27 mouse cellular contexts compared by ENCODE assay signal in genomic region chr7:16731893-16732422, GRCm38 (mm10). TPM values are rescaled to one million over a fixed set of nuclear protein-coding genes. Genes with fewer than 3 reads are reported as not detected.
A peak's percentile ranks its signal among the peaks of the same experiment; 100 is the strongest.
DNase-seq lines count a peak whose midpoint lies in the region; ATAC-seq and TF ChIP-seq lines count a peak whose summit lies in the region.
"Had no signal": no experiment of that assay in that cellular context is flagged by ENCODE, and none has a peak within 500 bp of the region (broad histone marks: within the 10 kb centered on the region; RNA-seq: fewer than 3 reads in every experiment).

No protein-coding gene starts in this region.

- no peak for DNase-seq in limb, embryonic 10.5 days (ENCODE audit: low spot score)
- DNase-seq in Patski (ENCODE audit: low read depth, low spot score): peak; percentile 38
- DNase-seq in kidney, postnatal 14 days: peak; percentile 25
- DNase-seq in cerebellum, adult 9-10 months: no peak
- DNase-seq in adrenal gland, postnatal 25 days: no peak
- DNase-seq: cerebellum, adult 8-10 months; heart, postnatal 14 days; layer of hippocampus, adult 9-11 months; left cerebral cortex, postnatal 4 days; lung, embryonic 14.5 days; lung, postnatal 36 days; thymus, postnatal 25 days had no signal

- no peak overlapping the region for H3K4me3 ChIP-seq in limb, embryonic 13.5 days
- no peak overlapping the region for H3K4me3 ChIP-seq in limb, embryonic 10.5 days
- H3K4me3 ChIP-seq in intestine, embryonic 15.5 days (replicated peaks): no peak overlapping the region
- H3K4me3 ChIP-seq: forebrain, embryonic 12.5 days; heart, embryonic 12.5 days; hindbrain, embryonic 15.5 days; left cerebral cortex, adult 2 months had no signal

- 43% methylated on average over 7 of the region's 7 CpGs for WGBS in limb, embryonic 13.5 days
- 53% methylated on average over 7 of the region's 7 CpGs for whole genome bisulfite sequencing in limb, embryonic 10.5 days
- 47% methylated on average over 7 of the region's 7 CpGs for WGBS in intestine, embryonic 15.5 days

- no peak overlapping the region for H3K4me2 ChIP-seq in limb, embryonic 13.5 days (replicated peaks)
- H3K4me2 ChIP-seq in intestine, embryonic 15.5 days (replicated peaks): no peak overlapping the region
- H3K4me2 ChIP-seq: forebrain, embryonic 12.5 days; heart, embryonic 12.5 days; hindbrain, embryonic 15.5 days; liver, embryonic 11.5 days; lung, embryonic 14.5 days had no signal

- 0 out of 2 replicates have a peak overlapping the region, but pooled peaks have one; percentile 12 for H3K27ac ChIP-seq in limb, embryonic 13.5 days
- H3K27ac ChIP-seq in limb, embryonic 10.5 days: no peak overlapping the region
- no peak overlapping the region for H3K27ac ChIP-seq in intestine, embryonic 15.5 days
- H3K27ac ChIP-seq: forebrain, embryonic 12.5 days; hindbrain, embryonic 15.5 days; left cerebral cortex, adult 2 months had no signal

- H3K36me3 ChIP-seq in limb, embryonic 13.5 days: no peaks in the 10 kb centered on the region
- H3K36me3 ChIP-seq in limb, embryonic 10.5 days: no peaks in the 10 kb centered on the region
- H3K36me3 ChIP-seq in intestine, embryonic 15.5 days: no peaks in the 10 kb centered on the region
- H3K36me3 ChIP-seq: forebrain, embryonic 12.5 days; heart, embryonic 12.5 days; hindbrain, embryonic 15.5 days had no signal

- in situ Hi-C loops in Patski (cut with MboI; ENCODE audit: low pct_unique_long_range_greater_than_20kb): no loop called here

- POLR2A ChIA-PET in Patski (lab: Charles Lee): no interaction called here

- no peak overlapping the region for H3K9ac ChIP-seq in limb, embryonic 13.5 days
- H3K9ac ChIP-seq in intestine, embryonic 15.5 days: no peak overlapping the region
- H3K9ac ChIP-seq: forebrain, embryonic 12.5 days; heart, embryonic 12.5 days; hindbrain, embryonic 15.5 days; lung, embryonic 14.5 days had no signal

- no peak for ATAC-seq in limb, embryonic 13.5 days (ENCODE audit: low FRiP score, low read depth)
- ATAC-seq in Patski: no peak
- ATAC-seq in intestine, embryonic 15.5 days: peak; percentile 43

- no peaks in the 10 kb centered on the region for H3K27me3 ChIP-seq in limb, embryonic 13.5 days
- H3K27me3 ChIP-seq in limb, embryonic 10.5 days (ENCODE audit: low read depth, poor library complexity, severe bottlenecking): no peaks in the 10 kb centered on the region
- no peaks in the 10 kb centered on the region for H3K27me3 ChIP-seq in Patski
- H3K27me3 ChIP-seq in intestine, embryonic 15.5 days (replicated peaks): no peaks in the 10 kb centered on the region
- H3K27me3 ChIP-seq: forebrain, embryonic 12.5 days; heart, embryonic 12.5 days; hindbrain, embryonic 15.5 days had no signal

- H3K9me3 ChIP-seq in limb, embryonic 13.5 days: no peaks in the 10 kb centered on the region
- H3K9me3 ChIP-seq in limb, embryonic 10.5 days (replicated peaks): no peaks in the 10 kb centered on the region
- no peaks in the 10 kb centered on the region for H3K9me3 ChIP-seq in intestine, embryonic 15.5 days
- H3K9me3 ChIP-seq: forebrain, embryonic 12.5 days; heart, embryonic 12.5 days; hindbrain, embryonic 15.5 days had no signal

- peaks cover 13% of the 10 kb centered on the region for H3K4me1 ChIP-seq in limb, embryonic 13.5 days
- H3K4me1 ChIP-seq in limb, embryonic 10.5 days: peaks cover 21% of the 10 kb centered on the region
- peaks cover 12% of the 10 kb centered on the region; the same call in 1 of the 2 replicates for H3K4me1 ChIP-seq in intestine, embryonic 15.5 days (replicated peaks)

- CTCF ChIA-PET in Patski (lab: Charles Lee): interaction anchor here (0.7 kb wide), 1 partner anchor 103 kb away, joined by 3 read pairs; no protein-coding TSS in a partner anchor

- no peak for TF ChIP-seq CTCF in Patski (IDR thresholded peaks at IDR 0.05)

RNA-seq across cellular contexts. Expression of gene Ap2s1, which starts 6.3 kb away (rescaled TPM):
- polyA plus RNA-seq in limb, embryonic 13.5 days (2015; fragmentation: Nextera tagmentation; extraction: Ambion mirVana): 243 and 265 TPM in 2 replicates
- 250 and 252 TPM in 2 replicates for polyA plus RNA-seq in limb, embryonic 10.5 days (2016; fragmentation: Nextera tagmentation; extraction: Ambion mirVana)
- polyA plus RNA-seq in Patski (2021): 222 TPM
- 248 and 256 TPM in 2 replicates for polyA plus RNA-seq in intestine, embryonic 15.5 days (2015; fragmentation: Nextera tagmentation; extraction: Ambion mirVana)
- total RNA-seq in adrenal gland, postnatal 25 days (2021): 130 and 139 TPM in 2 replicates

RNA-seq across cellular contexts. Expression of gene Ceacam9, which starts 10.2 kb away (rescaled TPM):
- not detected in 2 replicates for polyA plus RNA-seq in limb, embryonic 13.5 days (2015; fragmentation: Nextera tagmentation; extraction: Ambion mirVana)
- not detected in 2 replicates for polyA plus RNA-seq in limb, embryonic 10.5 days (2016; fragmentation: Nextera tagmentation; extraction: Ambion mirVana)
- polyA plus RNA-seq in Patski (2021): not detected
- not detected in 2 replicates for polyA plus RNA-seq in intestine, embryonic 15.5 days (2015; fragmentation: Nextera tagmentation; extraction: Ambion mirVana)
- total RNA-seq in adrenal gland, postnatal 25 days (2021): not detected in 2 replicates
- total RNA-seq: adrenal gland, postnatal 4 days; common myeloid progenitor, adult 5-6 weeks; gastrocnemius, adult 8-10 months; granulocyte monocyte progenitor cell, adult 5-6 weeks; heart, postnatal 14 days; left cerebral cortex, postnatal 4 days; megakaryocyte-erythroid progenitor cell, adult 5-6 weeks; midbrain, postnatal 0 days had no signal
- polyA plus RNA-seq: embryonic facial prominence, embryonic 11.5 days; forebrain, embryonic 12.5 days; heart, embryonic 12.5 days; liver, embryonic 11.5 days; lung, embryonic 14.5 days; neural tube, embryonic 11.5 days had no signal

RNA-seq across cellular contexts. Expression of gene Slc1a5, which starts 49.2 kb away (rescaled TPM):
- 33.1 and 35.5 TPM in 2 replicates for polyA plus RNA-seq in limb, embryonic 13.5 days (2015; fragmentation: Nextera tagmentation; extraction: Ambion mirVana)
- polyA plus RNA-seq in limb, embryonic 10.5 days (2016; fragmentation: Nextera tagmentation; extraction: Ambion mirVana): 48.3 and 48.7 TPM in 2 replicates
- 69.5 TPM for polyA plus RNA-seq in Patski (2021)
- polyA plus RNA-seq in intestine, embryonic 15.5 days (2015; fragmentation: Nextera tagmentation; extraction: Ambion mirVana): 61.8 and 64.0 TPM in 2 replicates
- total RNA-seq in adrenal gland, postnatal 25 days (2021): 92.7 and 99.0 TPM in 2 replicates

RNA-seq across cellular contexts. Expression of gene Ceacam15, which starts 56.5 kb away (rescaled TPM):
- polyA plus RNA-seq in limb, embryonic 13.5 days (2015; fragmentation: Nextera tagmentation; extraction: Ambion mirVana): not detected in 2 replicates
- polyA plus RNA-seq in limb, embryonic 10.5 days (2016; fragmentation: Nextera tagmentation; extraction: Ambion mirVana): not detected in 2 replicates
- polyA plus RNA-seq in Patski (2021): not detected
- not detected in 2 replicates for polyA plus RNA-seq in intestine, embryonic 15.5 days (2015; fragmentation: Nextera tagmentation; extraction: Ambion mirVana)
- total RNA-seq in adrenal gland, postnatal 25 days (2021): not detected in 2 replicates
- total RNA-seq: adrenal gland, postnatal 4 days; common myeloid progenitor, adult 5-6 weeks; gastrocnemius, adult 8-10 months; granulocyte monocyte progenitor cell, adult 5-6 weeks; heart, postnatal 14 days; left cerebral cortex, adult 2 months; left cerebral cortex, postnatal 4 days; megakaryocyte-erythroid progenitor cell, adult 5-6 weeks; midbrain, postnatal 0 days had no signal
- polyA plus RNA-seq: embryonic facial prominence, embryonic 11.5 days; forebrain, embryonic 12.5 days; hindbrain, embryonic 15.5 days; liver, embryonic 11.5 days; lung, embryonic 14.5 days; midbrain, postnatal 0 days; neural tube, embryonic 11.5 days had no signal

Comparison
In these comparisons a context has a peak if more than half of its experiments do, and no peak if none do; other contexts are left out.
1. DNase-seq: peak in Patski (single experiment) and kidney, postnatal 14 days (single experiment); none in limb, embryonic 10.5 days (single experiment), cerebellum, adult 9-10 months (single experiment) and adrenal gland, postnatal 25 days (single experiment).